Comparison of ENCODE assay signal across 8 mouse cellular contexts in genomic region chr9:108263690-108264190, GRCm38 (mm10). TPM values are rescaled to one million over a fixed set of nuclear protein-coding genes. Genes with fewer than 3 reads are reported as not detected.
DNase-seq lines count a peak whose midpoint lies in the region; ATAC-seq lines count a peak whose summit lies in the region.

Dag1 (minus strand) TSS chr9:108263958.

- H3K9me3 ChIP-seq in hindbrain, embryonic 15.5 days = no peaks in the 10 kb centered on the region

- H3K27ac ChIP-seq in hindbrain, embryonic 15.5 days (replicated peaks) = peak within 1 kb of the TSS; percentile 93

- H3K36me3 ChIP-seq in hindbrain, embryonic 15.5 days = no peaks in the 10 kb centered on the region

- H3K9ac ChIP-seq in hindbrain, embryonic 15.5 days = peak within 1 kb of the TSS; percentile 84

- DNase-seq in R1 (ENCODE audit: low read depth, low spot score) = peak; percentile 97
- peak; percentile 100 for DNase-seq in cerebellum, postnatal 25 days
- peak; percentile 95 to 98 for DNase-seq in frontal cortex, postnatal 36 days (ENCODE audit: low spot score in 2 of 2)
- DNase-seq in left cerebral cortex, adult 11 months (ENCODE audit: low spot score) = peak; percentile 97
- peak; percentile 99 to 100 for DNase-seq in lung, postnatal 4 days
- DNase-seq in retina, postnatal 7 days (ENCODE audit: low read depth, low spot score) = peak; percentile 94
- DNase-seq in urinary bladder, adult 2 months (ENCODE audit: low spot score) = peak; percentile 97

- no peaks in the 10 kb centered on the region for H3K27me3 ChIP-seq in hindbrain, embryonic 15.5 days

- 0% methylated on average over 20 of the region's 71 CpGs for WGBS in hindbrain, embryonic 15.5 days

- H3K4me1 ChIP-seq in hindbrain, embryonic 15.5 days (replicated peaks) = peaks cover 27% of the 10 kb centered on the region

- peak within 1 kb of the TSS; percentile 70 for H3K4me2 ChIP-seq in hindbrain, embryonic 15.5 days

- peak within 1 kb of the TSS; percentile 80 for H3K4me3 ChIP-seq in hindbrain, embryonic 15.5 days

- peak; percentile 99 for ATAC-seq in hindbrain, embryonic 15.5 days (ENCODE audit: low FRiP score, low read depth)

RNA-seq across cellular contexts. Expression of gene Dag1, which starts in this region (rescaled TPM):
- 73.8 and 86.0 TPM in 2 replicates for polyA plus RNA-seq in hindbrain, embryonic 15.5 days (2015; fragmentation: Nextera tagmentation; extraction: Ambion mirVana)
- polyA plus RNA-seq in urinary bladder, adult 2 months (2012; rRNA removed) = 38.3 and 71.9 TPM in 2 replicates

Comparison
In these comparisons a context has a peak if more than half of its experiments do, and no peak if none do; other contexts are left out.
1. Peak in every context shown above with its lines: DNase-seq, ATAC-seq, H3K4me3 ChIP-seq and H3K27ac ChIP-seq.